Mouse (Mus musculus): ENCODE measurements around the gene Grpr.

Gene Grpr

GRCm38 (mm10) chrX:163549666-163550065 is at the start of gene Grpr:
TSS of gene Grpr (minus strand) at chrX:163549677.
- peak; percentile 2 for DNase-seq

- DNase-seq: no peak
Observed at GRCm38 (mm10) chrX:163560521-163560920, 11.0 kb upstream of the Grpr start.

GRCm38 (mm10) chrX:163547042-163547441 is 2.4 kb downstream of the Grpr start:
- no peak for DNase-seq

GRCm38 (mm10) chrX:163532836-163533235 is 16.6 kb downstream of the Grpr start:
- DNase-seq: no peak

- DNase-seq: no peak
Observed at GRCm38 (mm10) chrX:163518963-163519541, 30.4 kb downstream of the Grpr start.

- DNase-seq: no peak
Observed at GRCm38 (mm10) chrX:163511766-163512165, 37.7 kb downstream of the Grpr start.

- DNase-seq: no peak
Observed at GRCm38 (mm10) chrX:163502088-163502487, 47.4 kb downstream of the Grpr start.

Data from cerebellum, adult 9-11 months (tissue).